Comparison of ENCODE assay signal across 11 mouse cellular contexts in genomic region chr8:91159959-91160800, GRCm38 (mm10). TPM values are rescaled to one million over a fixed set of nuclear protein-coding genes. Genes with fewer than 3 reads are reported as not detected.
DNase-seq lines count a peak whose midpoint lies in the region; ATAC-seq lines count a peak whose summit lies in the region.
"Had no signal": no experiment of that assay in that cellular context is flagged by ENCODE, and none has a peak within 500 bp of the region (broad histone marks: within the 10 kb centered on the region; RNA-seq: fewer than 3 reads in every experiment).

No protein-coding gene starts in this region.

- H3K4me1 ChIP-seq in hindbrain, embryonic 16.5 days (ENCODE audit: control insufficient read depth, insufficient read depth, low read depth, low read length) = peaks cover 2% of the 10 kb centered on the region; the same call in 1 of the 2 replicates
- H3K4me1 ChIP-seq in hindbrain, embryonic 11.5 days (replicated peaks; ENCODE audit: control insufficient read depth, insufficient read depth, low read length) = no peaks in the 10 kb centered on the region; the same call in 1 of the 2 replicates
- H3K4me1 ChIP-seq in forebrain, embryonic 11.5 days (replicated peaks; ENCODE audit: control insufficient read depth, insufficient read depth, low read length) = peaks cover 8% of the 10 kb centered on the region; the same call in 1 of the 2 replicates
- peaks cover 16% of the 10 kb centered on the region for H3K4me1 ChIP-seq in midbrain, embryonic 12.5 days
- no peaks in the 10 kb centered on the region for H3K4me1 ChIP-seq in kidney, embryonic 14.5 days (ENCODE audit: control insufficient read depth, insufficient read depth, low read length)
- H3K4me1 ChIP-seq: intestine, embryonic 15.5 days; limb, embryonic 13.5 days had no signal

- 0 out of 2 replicates have a peak, but pooled peaks have one; percentile 34 for ATAC-seq in hindbrain, embryonic 16.5 days
- ATAC-seq in hindbrain, embryonic 11.5 days (ENCODE audit: low FRiP score) = no peak
- no peak for ATAC-seq in forebrain, embryonic 11.5 days (replicated peaks; ENCODE audit: low FRiP score)
- no peak for ATAC-seq in midbrain, embryonic 12.5 days (ENCODE audit: low FRiP score, low read depth)
- no peak for ATAC-seq in cerebellum, adult (ENCODE audit: insufficient number of reproducible peaks, low FRiP score, low TSS enrichment)
- ATAC-seq in kidney, embryonic 14.5 days (ENCODE audit: low FRiP score, low TSS enrichment) = no peak
- ATAC-seq: intestine, embryonic 15.5 days had no signal

- H3K4me2 ChIP-seq in hindbrain, embryonic 16.5 days (ENCODE audit: low read length) = no peak overlapping the region
- no peak overlapping the region for H3K4me2 ChIP-seq in hindbrain, embryonic 11.5 days (replicated peaks; ENCODE audit: low read depth, low read length)
- no peak overlapping the region for H3K4me2 ChIP-seq in forebrain, embryonic 11.5 days (ENCODE audit: low read depth, low read length, severe bottlenecking)
- H3K4me2 ChIP-seq in midbrain, embryonic 12.5 days (replicated peaks) = peak overlapping the region; percentile 16; the same call in 1 of the 2 replicates
- H3K4me2 ChIP-seq in kidney, embryonic 14.5 days (replicated peaks; ENCODE audit: low read depth, low read length) = no peak overlapping the region
- H3K4me2 ChIP-seq: intestine, embryonic 15.5 days; limb, embryonic 13.5 days had no signal

- 27% methylated on average over 15 of the region's 15 CpGs for WGBS in hindbrain, embryonic 16.5 days
- WGBS in hindbrain, embryonic 11.5 days = 46% methylated on average over 15 of the region's 15 CpGs
- WGBS in forebrain, embryonic 11.5 days = 37% methylated on average over 15 of the region's 15 CpGs
- 33% methylated on average over 15 of the region's 15 CpGs for WGBS in midbrain, embryonic 12.5 days
- WGBS in kidney, embryonic 14.5 days = 70% methylated on average over 15 of the region's 15 CpGs

- no peaks in the 10 kb centered on the region for H3K27me3 ChIP-seq in hindbrain, embryonic 16.5 days (replicated peaks; ENCODE audit: control insufficient read depth, insufficient read depth, low read length)
- H3K27me3 ChIP-seq in hindbrain, embryonic 11.5 days (ENCODE audit: control insufficient read depth, insufficient read depth, low read length) = no peaks in the 10 kb centered on the region
- no peaks in the 10 kb centered on the region for H3K27me3 ChIP-seq in forebrain, embryonic 11.5 days (ENCODE audit: control insufficient read depth, insufficient read depth, low read length)
- H3K27me3 ChIP-seq in midbrain, embryonic 12.5 days = no peaks in the 10 kb centered on the region
- no peaks in the 10 kb centered on the region for H3K27me3 ChIP-seq in kidney, embryonic 14.5 days (ENCODE audit: control insufficient read depth, insufficient read depth, low read length)
- H3K27me3 ChIP-seq: intestine, embryonic 15.5 days; limb, embryonic 13.5 days had no signal

- no peak overlapping the region for H3K4me3 ChIP-seq in hindbrain, embryonic 16.5 days (ENCODE audit: low read length)
- H3K4me3 ChIP-seq in hindbrain, embryonic 11.5 days (ENCODE audit: low read depth, low read length) = no peak overlapping the region
- H3K4me3 ChIP-seq in forebrain, embryonic 11.5 days (ENCODE audit: low read depth, low read length) = no peak overlapping the region
- H3K4me3 ChIP-seq in midbrain, embryonic 12.5 days = no peak overlapping the region
- H3K4me3 ChIP-seq in kidney, embryonic 14.5 days (ENCODE audit: low read length) = no peak overlapping the region
- H3K4me3 ChIP-seq: intestine, embryonic 15.5 days; limb, embryonic 13.5 days had no signal

- no peak overlapping the region for H3K9ac ChIP-seq in hindbrain, embryonic 16.5 days (ENCODE audit: low read depth, low read length)
- no peak overlapping the region for H3K9ac ChIP-seq in hindbrain, embryonic 11.5 days (ENCODE audit: low read depth, low read length)
- no peak overlapping the region for H3K9ac ChIP-seq in forebrain, embryonic 11.5 days (ENCODE audit: low read length)
- H3K9ac ChIP-seq in midbrain, embryonic 12.5 days (replicated peaks) = no peak overlapping the region
- no peak overlapping the region for H3K9ac ChIP-seq in kidney, embryonic 14.5 days (ENCODE audit: low read depth, low read length)
- H3K9ac ChIP-seq: intestine, embryonic 15.5 days; limb, embryonic 13.5 days had no signal

- H3K9me3 ChIP-seq in hindbrain, embryonic 16.5 days (ENCODE audit: control insufficient read depth, low read length) = no peaks in the 10 kb centered on the region; the same call in 1 of the 2 replicates
- H3K9me3 ChIP-seq in hindbrain, embryonic 11.5 days (ENCODE audit: control insufficient read depth, low read length) = no peaks in the 10 kb centered on the region
- no peaks in the 10 kb centered on the region for H3K9me3 ChIP-seq in forebrain, embryonic 11.5 days (ENCODE audit: control insufficient read depth, low read length)
- H3K9me3 ChIP-seq in midbrain, embryonic 12.5 days = no peaks in the 10 kb centered on the region; the same call in 1 of the 2 replicates
- peaks cover 2% of the 10 kb centered on the region for H3K9me3 ChIP-seq in kidney, embryonic 14.5 days (ENCODE audit: control insufficient read depth, low read length)
- H3K9me3 ChIP-seq: intestine, embryonic 15.5 days had no signal

- H3K36me3 ChIP-seq in hindbrain, embryonic 16.5 days (ENCODE audit: control insufficient read depth, insufficient read depth, low read length) = no peaks in the 10 kb centered on the region
- H3K36me3 ChIP-seq in hindbrain, embryonic 11.5 days (ENCODE audit: control insufficient read depth, insufficient read depth, low read length) = no peaks in the 10 kb centered on the region
- no peaks in the 10 kb centered on the region for H3K36me3 ChIP-seq in forebrain, embryonic 11.5 days (ENCODE audit: control insufficient read depth, insufficient read depth, low read length)
- no peaks in the 10 kb centered on the region for H3K36me3 ChIP-seq in midbrain, embryonic 12.5 days
- H3K36me3 ChIP-seq in kidney, embryonic 14.5 days (ENCODE audit: control insufficient read depth, insufficient read depth, low read length) = no peaks in the 10 kb centered on the region
- H3K36me3 ChIP-seq: intestine, embryonic 15.5 days; limb, embryonic 13.5 days had no signal

- DNase-seq in hindbrain, embryonic 11.5 days (ENCODE audit: low spot score) = no peak
- DNase-seq in forebrain, embryonic 11.5 days (ENCODE audit: low spot score) = no peak
- DNase-seq in thymus, postnatal 25 days = peak; percentile 58
- no peak for DNase-seq in cerebellum, postnatal 36 days

- no peak overlapping the region for H3K27ac ChIP-seq in hindbrain, embryonic 16.5 days (ENCODE audit: low read depth, low read length)
- H3K27ac ChIP-seq in hindbrain, embryonic 11.5 days (ENCODE audit: low read depth, low read length) = no peak overlapping the region
- H3K27ac ChIP-seq in forebrain, embryonic 11.5 days (ENCODE audit: low read depth, low read length) = peak overlapping the region; percentile 20; the same call in 1 of the 2 replicates
- H3K27ac ChIP-seq in midbrain, embryonic 12.5 days (replicated peaks) = peak overlapping the region; percentile 35; the same call in 1 of the 2 replicates
- no peak overlapping the region for H3K27ac ChIP-seq in kidney, embryonic 14.5 days (ENCODE audit: low read depth, low read length)
- H3K27ac ChIP-seq: intestine, embryonic 15.5 days; limb, embryonic 13.5 days; stomach, postnatal 0 days had no signal

RNA-seq across cellular contexts. Expression of gene Aktip, which starts 39.6 kb away (rescaled TPM):
- 135 and 140 TPM in 2 replicates for polyA plus RNA-seq in hindbrain, embryonic 16.5 days (2015; fragmentation: Nextera tagmentation; extraction: Ambion mirVana)
- polyA plus RNA-seq in hindbrain, embryonic 11.5 days (2014; fragmentation: Nextera tagmentation; extraction: Ambion mirVana) = 92.6 and 95.3 TPM in 2 replicates
- 98.8 and 100 TPM in 2 replicates for polyA plus RNA-seq in forebrain, embryonic 11.5 days (2014; fragmentation: Nextera tagmentation; extraction: Ambion mirVana)
- polyA plus RNA-seq in midbrain, embryonic 12.5 days (2016; fragmentation: Nextera tagmentation; extraction: Ambion mirVana) = 107 TPM in 2 replicates
- 60.3 and 69.5 TPM in 2 replicates for polyA plus RNA-seq in kidney, embryonic 14.5 days (2014; fragmentation: Nextera tagmentation; extraction: Ambion mirVana)

Comparison
In these comparisons a context has a peak if more than half of its experiments do, and no peak if none do; other contexts are left out.
1. H3K27ac ChIP-seq: peak in forebrain, embryonic 11.5 days (single experiment) and midbrain, embryonic 12.5 days (single experiment); none in hindbrain, embryonic 16.5 days (single experiment), hindbrain, embryonic 11.5 days (single experiment) and kidney, embryonic 14.5 days (single experiment).